Mouse (Mus musculus) thymus, adult 2 months (tissue): ENCODE results near the gene Gm17509. TPM values are rescaled to one million over a fixed set of nuclear protein-coding genes. Genes with fewer than 3 reads are reported as not detected.

Experiments used
- DNase-seq: peaks from one replicate; pipeline ENCODE4 v3.0.0; 2021
- H3K27ac ChIP-seq: fragments of 200-500 bp; 2 replicates; pipeline ENCODE4 v1.5.1; 2012; ENCODE audit warnings: low read length, control low read depth; ENCODE audit not compliant: control insufficient read depth, insufficient read depth
- H3K27me3 ChIP-seq: fragments of 200-500 bp; 2 replicates; pipeline ENCODE4 v1.6.1; 2012; ENCODE audit warnings: mild to moderate bottlenecking, low read length, moderate library complexity, mixed read lengths; ENCODE audit not compliant: control insufficient read depth, insufficient read depth
- H3K36me3 ChIP-seq: fragments of 200-500 bp; 2 replicates; pipeline ENCODE4 v1.6.1; 2012; ENCODE audit warnings: mild to moderate bottlenecking, low read length, moderate library complexity; ENCODE audit not compliant: control insufficient read depth, insufficient read depth
- H3K4me1 ChIP-seq: fragments of 200-500 bp; replicated peaks from 2 replicates; pipeline ENCODE4 v1.6.1; 2012; ENCODE audit warnings: low read length; ENCODE audit not compliant: control insufficient read depth, insufficient read depth
- H3K4me3 ChIP-seq: fragments of 200-500 bp; 2 replicates; pipeline ENCODE4 v1.5.1; 2012; ENCODE audit warnings: mild to moderate bottlenecking, low read length, control low read depth, moderate library complexity; ENCODE audit not compliant: control insufficient read depth, insufficient read depth
- CTCF ChIP-seq: fragments of 200-500 bp; IDR thresholded peaks from 2 replicates; pipeline ENCODE4 v1.5.1; 2012; ENCODE audit warnings: mild to moderate bottlenecking, control low read depth, low read length, moderate library complexity, borderline replicate concordance; ENCODE audit not compliant: control insufficient read depth, poor library complexity, insufficient read depth; ENCODE audit errors: extremely low read depth
- POLR2A ChIP-seq: fragments of 200-500 bp; IDR thresholded peaks from 2 replicates; pipeline ENCODE4 v1.6.1; 2012; ENCODE audit warnings: mild to moderate bottlenecking, low read length, control low read depth, moderate library complexity; ENCODE audit not compliant: control insufficient read depth, poor library complexity, insufficient read depth; ENCODE audit errors: extremely low read depth
- WGBS: fragments of 180-500 bp; shearing (Covaris S2); methylation state at CpG from one replicate; pipeline ENCODE4 v1.1.7; 2018; 5-methylcytosine and 5-hydroxymethylcytosine counted together
- polyA plus RNA-seq: library from polyadenylated mRNA; depleted of rRNA; stranded (reverse); fragments of >200 nt; gene quantifications from 2 replicates; pipeline ENCODE4 v1.2.3, GENCODE M21; 2012

Gm17509 gene
- polyA plus RNA-seq, 1 experiment: 3.1 TPM

DNA sequence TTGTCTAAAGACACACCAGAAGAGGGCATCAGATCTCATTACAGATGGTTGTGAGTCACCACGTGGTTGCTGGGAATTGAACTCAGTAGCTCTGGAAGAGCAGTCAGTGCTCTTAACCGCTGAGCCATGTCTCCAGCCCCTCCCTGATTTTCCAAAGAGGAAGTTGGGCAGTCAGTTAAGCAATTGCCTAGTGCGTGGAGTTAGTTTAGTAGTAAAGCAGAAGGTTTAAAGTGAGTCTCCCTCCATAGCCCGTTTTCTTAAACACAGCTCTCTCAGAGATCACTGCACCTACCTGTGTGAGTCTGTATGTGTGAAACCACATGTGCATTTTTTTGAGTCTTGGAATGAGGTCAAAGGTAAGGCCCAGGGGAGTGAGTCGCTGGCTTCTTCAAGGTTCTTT is 2.2 kb upstream of the Gm17509 start:
- H3K4me3 ChIP-seq: no peak overlapping the region
- WGBS: 51% methylated on average over 5 of the region's 5 CpGs
- no peak for DNase-seq
- H3K36me3 ChIP-seq: 0 out of 2 replicates have a peak, but pooled peaks cover 3% of the 10 kb centered on the region
- no peak overlapping the region for H3K27ac ChIP-seq
- no peak for TF ChIP-seq POLR2A
- TF ChIP-seq CTCF: no peak
- H3K27me3 ChIP-seq: no peaks in the 10 kb centered on the region
- peaks cover 38% of the 10 kb centered on the region for H3K4me1 ChIP-seq

DNA sequence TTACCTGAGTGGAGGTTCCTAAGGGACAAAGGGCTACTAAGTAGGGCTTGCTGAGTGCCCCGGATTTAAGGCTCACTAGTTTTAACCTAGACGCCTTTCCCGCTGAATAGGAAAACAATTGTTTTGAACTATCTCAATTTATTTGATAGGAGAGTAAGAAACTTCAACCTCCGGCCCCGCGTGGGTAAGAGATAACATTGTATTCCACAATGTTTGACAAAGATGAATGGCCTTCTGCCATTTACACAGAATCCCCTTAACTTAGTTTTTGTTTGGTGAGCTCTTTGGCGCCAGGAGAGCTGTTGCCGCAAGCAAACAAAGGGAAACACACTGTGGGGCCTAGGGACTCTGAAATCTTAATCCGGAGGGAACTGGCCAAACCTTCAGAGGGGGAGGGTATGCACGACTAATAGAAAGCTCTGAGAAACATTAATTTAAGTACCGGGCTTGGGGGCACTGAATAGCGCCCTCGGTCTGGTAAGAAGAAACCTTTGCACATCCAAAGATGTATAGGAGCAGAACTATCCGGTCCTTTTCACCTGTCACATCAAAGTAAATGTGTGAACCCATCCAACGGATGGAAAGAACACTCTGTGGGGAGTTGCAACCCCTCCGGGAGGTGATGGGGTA is 889 bp downstream of the Gm17509 start:
- TF ChIP-seq CTCF (no peak), POLR2A (no peak)
- no peaks in the 10 kb centered on the region for H3K27me3 ChIP-seq
- DNase-seq: no peak
- WGBS: 46% methylated on average over 16 of the region's 16 CpGs
- peaks cover 48% of the 10 kb centered on the region for H3K4me1 ChIP-seq
- H3K4me3 ChIP-seq: peak overlapping the region; percentile 99
- H3K27ac ChIP-seq: peak overlapping the region; percentile 91
- no peaks in the 10 kb centered on the region for H3K36me3 ChIP-seq

DNA sequence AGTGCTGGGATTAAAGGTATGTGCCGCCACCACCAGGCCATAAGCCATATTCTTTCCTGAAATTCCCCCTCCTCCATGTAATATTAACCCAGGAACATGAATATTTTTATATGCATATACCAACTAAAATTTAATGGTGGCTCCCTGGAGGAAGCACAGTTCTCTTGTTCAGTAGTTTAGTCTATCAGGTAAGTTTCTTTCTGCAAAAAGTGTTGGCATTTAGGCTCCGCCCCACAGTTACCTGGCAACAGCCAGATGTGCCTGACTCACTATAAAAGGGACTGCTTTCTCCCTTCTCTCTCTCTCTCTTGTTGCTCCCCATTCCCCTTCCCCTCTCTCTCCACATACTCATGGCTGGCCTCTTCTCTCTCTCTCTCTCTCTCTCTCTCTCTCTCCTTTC is 2.8 kb downstream of the Gm17509 start:
- DNase-seq: peak; percentile 60
- peak overlapping the region; percentile 93 for H3K27ac ChIP-seq

DNA sequence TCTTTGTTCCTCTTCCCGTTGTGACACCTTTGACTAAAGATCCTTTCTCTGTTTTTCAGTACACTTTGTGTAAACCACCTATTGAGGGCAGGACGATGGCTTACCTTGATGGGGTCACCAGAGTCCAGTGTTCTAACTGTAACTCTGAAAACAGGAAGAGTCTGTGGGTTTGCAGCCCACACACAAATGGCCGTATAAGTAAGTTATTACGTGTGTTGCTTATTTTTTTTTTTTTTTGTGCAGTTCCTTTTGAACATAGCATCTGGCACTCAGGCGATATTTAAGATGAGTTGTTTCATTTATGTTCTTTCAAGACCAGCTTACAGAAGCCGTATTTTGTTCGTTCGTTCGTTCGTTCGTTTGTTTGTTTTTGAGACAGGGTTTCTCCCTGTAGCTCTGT is 3.3 kb downstream of the Gm17509 start:
- no peaks in the 10 kb centered on the region for H3K36me3 ChIP-seq
- 22% methylated on average over 11 of the region's 11 CpGs for WGBS
- H3K27me3 ChIP-seq: no peaks in the 10 kb centered on the region
- no peak for TF ChIP-seq CTCF
- peaks cover 48% of the 10 kb centered on the region for H3K4me1 ChIP-seq
- H3K4me3 ChIP-seq: no peak overlapping the region
- H3K27ac ChIP-seq: peak overlapping the region; percentile 93
- no peak for DNase-seq

More for the DNA sequence above, 2.8 kb downstream of the Gm17509 start:
- no peaks in the 10 kb centered on the region for H3K27me3 ChIP-seq
- 88% methylated on average over 2 of the region's 2 CpGs for WGBS
- peaks cover 45% of the 10 kb centered on the region for H3K4me1 ChIP-seq
- TF ChIP-seq POLR2A (no peak), CTCF (no peak)
- no peak overlapping the region for H3K4me3 ChIP-seq
- no peaks in the 10 kb centered on the region for H3K36me3 ChIP-seq

DNA sequence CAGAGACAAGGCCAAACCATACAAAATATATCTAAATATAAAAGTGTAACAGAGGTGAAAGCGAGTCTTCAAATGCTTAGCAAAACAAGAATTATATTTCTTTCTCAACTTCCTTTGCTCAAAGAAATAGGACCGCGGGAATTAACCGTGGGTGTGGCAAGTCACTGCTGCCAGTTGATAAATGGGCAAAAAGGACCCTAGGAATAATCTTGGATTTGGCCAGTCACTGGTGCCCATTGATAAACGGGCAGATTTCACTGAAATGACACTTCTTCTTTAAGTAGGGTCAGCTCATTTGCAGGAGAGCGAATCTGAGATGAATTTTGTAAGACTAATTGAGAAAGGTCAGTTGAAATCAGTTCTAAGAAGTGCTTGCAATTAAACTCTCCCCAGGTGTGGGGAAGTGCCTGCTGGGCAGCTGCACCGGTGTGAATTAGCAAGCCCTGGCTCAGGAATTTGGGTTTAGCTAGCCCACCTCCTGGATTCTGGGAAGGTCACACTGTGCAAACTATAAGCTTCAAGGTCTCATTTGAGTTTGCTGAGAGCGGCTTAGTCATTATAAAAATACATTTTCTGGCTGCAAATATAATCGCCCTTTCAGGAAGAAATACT is 4.0 kb downstream of the Gm17509 start:
- H3K4me1 ChIP-seq: peaks cover 45% of the 10 kb centered on the region
- 59% methylated on average over 9 of the region's 9 CpGs for WGBS
- no peak for DNase-seq
- no peaks in the 10 kb centered on the region for H3K27me3 ChIP-seq
- no peak overlapping the region for H3K4me3 ChIP-seq
- peak overlapping the region; percentile 91 for H3K27ac ChIP-seq
- no peaks in the 10 kb centered on the region for H3K36me3 ChIP-seq
- TF ChIP-seq CTCF (no peak), POLR2A (no peak)

DNA sequence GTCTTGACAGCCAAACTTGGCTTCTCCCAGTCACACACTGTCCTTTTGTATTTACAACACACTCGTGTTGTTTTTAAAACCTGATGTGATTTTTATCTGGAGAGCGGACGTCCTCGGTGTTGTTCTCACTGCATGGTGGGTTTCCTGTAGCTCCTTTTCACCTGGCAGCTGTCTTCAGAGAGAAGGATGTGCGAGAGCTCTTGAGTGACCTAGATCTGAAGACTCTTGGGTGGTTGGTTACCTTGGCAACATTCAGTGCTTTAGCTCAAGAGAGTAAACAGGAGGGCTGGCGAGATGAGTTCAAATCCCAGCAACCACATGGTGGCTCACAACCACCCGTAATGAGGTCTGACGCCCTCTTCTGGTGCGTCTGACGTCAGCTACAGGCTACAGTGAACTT is 4.7 kb downstream of the Gm17509 start:
- WGBS: 7% methylated on average over 10 of the region's 10 CpGs
- peak overlapping the region; percentile 86 for H3K27ac ChIP-seq
- no peaks in the 10 kb centered on the region for H3K27me3 ChIP-seq
- H3K4me1 ChIP-seq: peaks cover 45% of the 10 kb centered on the region
- peak; percentile 71 for DNase-seq
- H3K4me3 ChIP-seq: no peak overlapping the region
- H3K36me3 ChIP-seq: no peaks in the 10 kb centered on the region
- TF ChIP-seq POLR2A (no peak), CTCF (no peak)
